In genomic region chr6:50419518-50420290, GRCm38 (mm10) we compare ENCODE assay signal across 17 mouse cellular contexts. TPM values are rescaled to one million over a fixed set of nuclear protein-coding genes. Genes with fewer than 3 reads are reported as not detected.
DNase-seq lines count a peak whose midpoint lies in the region; ATAC-seq and TF ChIP-seq lines count a peak whose summit lies in the region.
"Had no signal": no experiment of that assay in that cellular context is flagged by ENCODE, and none has a peak within 500 bp of the region (broad histone marks: within the 10 kb centered on the region; RNA-seq: fewer than 3 reads in every experiment).

No protein-coding gene starts in this region.

- no peak for ATAC-seq in heart, embryonic 15.5 days (replicated peaks; ENCODE audit: insufficient number of reproducible peaks, insufficient read depth, low FRiP score, low read depth)
- ATAC-seq in embryonic facial prominence, embryonic 12.5 days (ENCODE audit: insufficient number of reproducible peaks, insufficient read depth, low FRiP score, low TSS enrichment) = no peak
- ATAC-seq: forebrain, embryonic 15.5 days had no signal

- no peak for DNase-seq in heart, adult 8-10 months (ENCODE audit: low spot score)
- peak; percentile 89 for DNase-seq in kidney, adult 2 months
- peak; percentile 42 to 76 for DNase-seq in kidney, postnatal 36 days
- DNase-seq in embryo, embryonic 11 days = no peak
- DNase-seq in gastrocnemius, postnatal 10 days = no peak
- no peak for DNase-seq in urinary bladder, postnatal 36 days (ENCODE audit: low spot score in 2 of 2)
- DNase-seq: cerebellum, postnatal 36 days; heart, adult 2 months; layer of hippocampus, postnatal 36 days; left cerebral cortex, postnatal 4 days; thymus, postnatal 4 days had no signal

- H3K4me2 ChIP-seq in heart, embryonic 15.5 days = no peak overlapping the region
- H3K4me2 ChIP-seq in embryonic facial prominence, embryonic 12.5 days (replicated peaks) = no peak overlapping the region
- H3K4me2 ChIP-seq: forebrain, embryonic 15.5 days; liver, embryonic 15.5 days; stomach, embryonic 15.5 days had no signal

- H3K27ac ChIP-seq in heart, embryonic 15.5 days = 0 out of 2 replicates have a peak overlapping the region, but pooled peaks have one; percentile 28
- peak overlapping the region; percentile 55; the same call in 1 of the 2 replicates for H3K27ac ChIP-seq in embryonic facial prominence, embryonic 12.5 days
- H3K27ac ChIP-seq in kidney, adult 2 months (ENCODE audit: insufficient read depth, low read depth, low read length) = peak overlapping the region; percentile 99
- H3K27ac ChIP-seq: forebrain, embryonic 15.5 days; heart, adult 2 months; liver, embryonic 15.5 days; stomach, embryonic 15.5 days had no signal

- no peak for TF ChIP-seq CTCF in kidney, adult 2 months (conservative IDR thresholded peaks at IDR 0.05; ENCODE audit: insufficient read depth, insufficient read length, low read depth, low read length)

- 74% methylated on average over 10 of the region's 10 CpGs for WGBS in heart, embryonic 15.5 days
- 72% methylated on average over 10 of the region's 10 CpGs for WGBS in embryonic facial prominence, embryonic 12.5 days
- 40% methylated on average over 10 of the region's 10 CpGs for WGBS in kidney, adult 2 months

- H3K36me3 ChIP-seq in heart, embryonic 15.5 days = no peaks in the 10 kb centered on the region
- no peaks in the 10 kb centered on the region for H3K36me3 ChIP-seq in embryonic facial prominence, embryonic 12.5 days
- H3K36me3 ChIP-seq in kidney, adult 2 months (ENCODE audit: control insufficient read depth, insufficient read depth, low read length) = peaks cover 1% of the 10 kb centered on the region; the same call in 1 of the 2 replicates
- H3K36me3 ChIP-seq: forebrain, embryonic 15.5 days; liver, embryonic 15.5 days; stomach, embryonic 15.5 days had no signal

- no peaks in the 10 kb centered on the region for H3K27me3 ChIP-seq in heart, embryonic 15.5 days
- no peaks in the 10 kb centered on the region for H3K27me3 ChIP-seq in embryonic facial prominence, embryonic 12.5 days
- H3K27me3 ChIP-seq in kidney, adult 2 months (replicated peaks; ENCODE audit: control insufficient read depth, insufficient read depth, low read length) = no peaks in the 10 kb centered on the region
- H3K27me3 ChIP-seq: forebrain, embryonic 15.5 days; liver, embryonic 15.5 days; stomach, embryonic 15.5 days had no signal

- no peaks in the 10 kb centered on the region for H3K9me3 ChIP-seq in heart, embryonic 15.5 days (replicated peaks)
- no peaks in the 10 kb centered on the region for H3K9me3 ChIP-seq in embryonic facial prominence, embryonic 12.5 days
- H3K9me3 ChIP-seq: forebrain, embryonic 15.5 days; liver, embryonic 15.5 days; stomach, embryonic 15.5 days had no signal

- H3K4me1 ChIP-seq in heart, embryonic 15.5 days (replicated peaks) = peaks cover 18% of the 10 kb centered on the region
- peaks cover 14% of the 10 kb centered on the region for H3K4me1 ChIP-seq in embryonic facial prominence, embryonic 12.5 days
- H3K4me1 ChIP-seq in kidney, adult 2 months (ENCODE audit: control insufficient read depth, insufficient read depth, low read length) = peaks cover 30% of the 10 kb centered on the region; the same call in 1 of the 2 replicates
- H3K4me1 ChIP-seq: liver, embryonic 15.5 days; stomach, embryonic 15.5 days had no signal

- TF ChIP-seq POLR2A in kidney, adult 2 months (IDR thresholded peaks at IDR 0.05; ENCODE audit: low read depth, low read length) = no peak

- H3K4me3 ChIP-seq in heart, embryonic 15.5 days = no peak overlapping the region
- no peak overlapping the region for H3K4me3 ChIP-seq in embryonic facial prominence, embryonic 12.5 days
- no peak overlapping the region for H3K4me3 ChIP-seq in kidney, adult 2 months (ENCODE audit: insufficient read depth, low read depth, low read length)
- H3K4me3 ChIP-seq: erythroblast, embryonic 14.5 days; forebrain, embryonic 15.5 days; heart, adult 2 months; liver, embryonic 15.5 days; stomach, embryonic 15.5 days had no signal

- H3K9ac ChIP-seq in heart, embryonic 15.5 days = no peak overlapping the region
- no peak overlapping the region for H3K9ac ChIP-seq in embryonic facial prominence, embryonic 12.5 days
- H3K9ac ChIP-seq: forebrain, embryonic 15.5 days; liver, embryonic 15.5 days; stomach, embryonic 15.5 days had no signal

RNA-seq across cellular contexts. Expression of gene Osbpl3, which starts 36.3 kb away (rescaled TPM):
- polyA plus RNA-seq in heart, embryonic 15.5 days (2015; fragmentation: Nextera tagmentation; extraction: Ambion mirVana) = 15.6 and 15.8 TPM in 2 replicates
- total RNA-seq in heart, adult 8-10 months (2022) = 10 to 100 TPM; 20.2 to 31.0 (median 25.7) TPM
- 12.0 and 12.7 TPM in 2 replicates for polyA plus RNA-seq in embryonic facial prominence, embryonic 12.5 days (2016; fragmentation: Nextera tagmentation; extraction: Ambion mirVana)
- 33.0 and 36.1 TPM in 2 replicates for polyA plus RNA-seq in kidney, adult 2 months (2012; rRNA removed)
- total RNA-seq in gastrocnemius, postnatal 10 days (2021) = 1 to 10 TPM; 7.1 to 7.3 TPM
- polyA plus RNA-seq: erythroblast, embryonic 14.5 days had no signal

Comparison
In these comparisons a context has a peak if more than half of its experiments do, and no peak if none do; other contexts are left out.
1. H3K27ac ChIP-seq: peak in every context shown above with its lines; median percentile 99 in kidney, adult 2 months; 55 in embryonic facial prominence, embryonic 12.5 days; 28 in heart, embryonic 15.5 days.
2. DNase-seq: peak in kidney, adult 2 months (single experiment) and kidney, postnatal 36 days (2 of 2); none in heart, adult 8-10 months (single experiment), embryo, embryonic 11 days (single experiment), gastrocnemius, postnatal 10 days (single experiment) and urinary bladder, postnatal 36 days (0 of 2).